8 mouse cellular contexts compared by ENCODE assay signal in the genomic region with DNA sequence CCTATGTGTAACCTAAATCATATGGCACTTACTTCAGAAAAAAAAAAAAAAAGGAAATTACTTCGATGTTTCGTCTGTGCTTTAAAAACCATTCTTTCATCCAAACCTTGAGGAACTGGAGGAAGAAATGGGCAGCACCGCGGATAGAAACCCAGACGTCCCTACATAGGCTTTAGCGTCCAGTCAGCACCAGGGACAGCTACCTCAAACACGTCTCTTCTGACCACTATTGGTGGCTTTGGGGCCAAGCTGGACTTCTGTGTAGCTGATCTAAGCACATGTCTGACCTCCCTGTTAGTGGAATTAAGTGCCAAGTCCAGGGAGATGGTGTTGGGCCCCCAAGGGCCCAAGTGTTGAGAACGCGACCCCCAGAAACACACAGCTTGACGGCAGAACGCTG. TPM values are rescaled to one million over a fixed set of nuclear protein-coding genes. Genes with fewer than 3 reads are reported as not detected.
A peak's percentile ranks its signal among the peaks of the same experiment; 100 is the strongest.
DNase-seq lines count a peak whose midpoint lies in the region; ATAC-seq lines count a peak whose summit lies in the region.

Fbll1 (minus strand) TSS at position 11 of the 400 bp plus-strand sequence.

- peaks cover 12% of the 10 kb centered on the region for H3K4me1 ChIP-seq in embryonic facial prominence, embryonic 10.5 days
- peaks cover 15% of the 10 kb centered on the region for H3K4me1 ChIP-seq in hindbrain, embryonic 10.5 days (replicated peaks)
- H3K4me1 ChIP-seq in midbrain, embryonic 11.5 days (ENCODE audit: control insufficient read depth, insufficient read depth, low read length) = peaks cover 5% of the 10 kb centered on the region

- H3K36me3 ChIP-seq in embryonic facial prominence, embryonic 10.5 days (replicated peaks) = no peaks in the 10 kb centered on the region
- H3K36me3 ChIP-seq in hindbrain, embryonic 10.5 days = no peaks in the 10 kb centered on the region
- H3K36me3 ChIP-seq in midbrain, embryonic 11.5 days (ENCODE audit: control insufficient read depth, insufficient read depth, low read length) = no peaks in the 10 kb centered on the region

- no peak within 1 kb of the TSS for H3K27ac ChIP-seq in embryonic facial prominence, embryonic 10.5 days (replicated peaks)
- peak within 1 kb of the TSS; percentile 66 for H3K27ac ChIP-seq in hindbrain, embryonic 10.5 days
- no peak within 1 kb of the TSS; the same call in 1 of the 2 replicates for H3K27ac ChIP-seq in midbrain, embryonic 11.5 days (ENCODE audit: low read depth, low read length)

- 17% methylated on average over 11 of the region's 11 CpGs for WGBS in embryonic facial prominence, embryonic 10.5 days
- WGBS in hindbrain, embryonic 10.5 days = 13% methylated on average over 11 of the region's 11 CpGs
- WGBS in midbrain, embryonic 11.5 days = 10% methylated on average over 11 of the region's 11 CpGs

- no peaks in the 10 kb centered on the region for H3K9me3 ChIP-seq in embryonic facial prominence, embryonic 10.5 days
- H3K9me3 ChIP-seq in hindbrain, embryonic 10.5 days = no peaks in the 10 kb centered on the region
- H3K9me3 ChIP-seq in midbrain, embryonic 11.5 days (ENCODE audit: control insufficient read depth, low read length) = no peaks in the 10 kb centered on the region

- H3K9ac ChIP-seq in midbrain, embryonic 11.5 days (ENCODE audit: low read length) = peak within 1 kb of the TSS; percentile 61

- H3K27me3 ChIP-seq in embryonic facial prominence, embryonic 10.5 days (replicated peaks; ENCODE audit: low read depth, poor library complexity, severe bottlenecking) = peaks cover 71% of the 10 kb centered on the region
- H3K27me3 ChIP-seq in hindbrain, embryonic 10.5 days (ENCODE audit: insufficient read depth, poor library complexity, severe bottlenecking) = peaks cover 55% of the 10 kb centered on the region
- peaks cover 32% of the 10 kb centered on the region for H3K27me3 ChIP-seq in midbrain, embryonic 11.5 days (ENCODE audit: control insufficient read depth, insufficient read depth, low read length)

- H3K4me3 ChIP-seq in embryonic facial prominence, embryonic 10.5 days = peak within 1 kb of the TSS; percentile 61
- H3K4me3 ChIP-seq in hindbrain, embryonic 10.5 days = peak within 1 kb of the TSS; percentile 70
- H3K4me3 ChIP-seq in midbrain, embryonic 11.5 days (ENCODE audit: low read depth, low read length) = peak within 1 kb of the TSS; percentile 65

- ATAC-seq in midbrain, embryonic 11.5 days (ENCODE audit: low FRiP score) = peak; percentile 47

- DNase-seq in layer of hippocampus, adult 18-20 months (ENCODE audit: low spot score in 2 of 2) = peak in 1 of 2 experiments; percentile 21
- no peak for DNase-seq in layer of hippocampus, adult 9-10 months (ENCODE audit: low spot score)
- peak; percentile 27 to 75 for DNase-seq in adrenal gland, adult (ENCODE audit: inconsistent age in 2 of 2, low spot score in 1 of 2)
- DNase-seq in embryonic facial prominence, embryonic 10.5 days (ENCODE audit: low spot score) = peak; percentile 76
- peak; percentile 72 for DNase-seq in hindbrain, embryonic 10.5 days (ENCODE audit: low spot score)
- DNase-seq in left cerebral cortex, adult 8-10 months (ENCODE audit: low spot score in 2 of 2) = no peak
- peak; percentile 94 for DNase-seq in midbrain, embryonic 11.5 days (ENCODE audit: low spot score, missing footprints)
- DNase-seq in yolk sac, embryonic 10.5 days (ENCODE audit: low spot score) = peak; percentile 60

- peak within 1 kb of the TSS; percentile 86 for H3K4me2 ChIP-seq in midbrain, embryonic 11.5 days

RNA-seq across cellular contexts. Expression of gene Fbll1, which starts in this region (rescaled TPM):
- total RNA-seq in layer of hippocampus, adult 18-20 months (2021) = 10 to 100 TPM; 44.5 to 46.2 TPM
- polyA plus RNA-seq in embryonic facial prominence, embryonic 10.5 days (2016; fragmentation: Nextera tagmentation; extraction: Ambion mirVana) = 0.51 and 0.64 TPM in 2 replicates
- polyA plus RNA-seq in hindbrain, embryonic 10.5 days (2016; fragmentation: Nextera tagmentation; extraction: Ambion mirVana) = 1.1 and 3.3 TPM in 2 replicates
- 10 to 100 TPM; 38.5 to 41.3 (median 41.0) TPM for total RNA-seq in left cerebral cortex, adult 8-10 months (2022)
- 2.6 and 3.8 TPM in 2 replicates for polyA plus RNA-seq in midbrain, embryonic 11.5 days (2014; fragmentation: Nextera tagmentation; extraction: Ambion mirVana)

Comparison
In these comparisons a context has a peak if more than half of its experiments do, and no peak if none do; other contexts are left out.
1. Peak in DNase-seq and H3K4me3 ChIP-seq in embryonic facial prominence, embryonic 10.5 days; RNA of the gene not detected or under 1 TPM.
2. DNase-seq: peak in adrenal gland, adult (2 of 2), hindbrain, embryonic 10.5 days (single experiment), midbrain, embryonic 11.5 days (single experiment) and yolk sac, embryonic 10.5 days (single experiment); none in layer of hippocampus, adult 9-10 months (single experiment) and left cerebral cortex, adult 8-10 months (0 of 2).
3. Peak in every context shown above with its lines, with median percentiles within 50 percentile points of each other: H3K4me3 ChIP-seq.